Mouse (Mus musculus) retina, postnatal 1 day (tissue): ENCODE measurements around the gene Ms4a7.
"Not testable (repeated sequence)": the region's sequence is repeated elsewhere in the genome, so short reads cannot be mapped to it uniquely, and the experiment has no call there.

Experiments
- DNase-seq: peaks from one replicate; pipeline ENCODE4 v3.0.0-alpha.2; 2012

Gene Ms4a7

DNA sequence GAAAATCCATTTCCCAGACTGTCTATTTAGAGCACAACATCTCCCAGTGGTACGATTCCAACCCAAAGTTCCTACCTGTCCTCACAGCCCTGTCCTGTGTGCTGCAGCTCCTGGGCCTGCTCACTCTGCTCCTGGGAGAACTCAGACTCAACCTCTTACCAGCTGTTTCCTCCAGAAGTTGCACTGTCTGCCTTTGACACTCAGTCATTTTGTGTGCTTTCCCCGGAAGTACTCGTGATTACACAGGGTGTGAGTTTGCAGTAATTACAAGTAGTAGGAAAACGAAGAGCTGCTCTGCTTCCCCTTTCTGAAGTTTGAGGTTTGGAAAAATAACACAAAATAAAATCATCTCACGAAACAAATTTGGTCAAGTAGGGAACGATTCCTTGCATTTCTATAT is at the start of gene Ms4a7:
TSS of gene Ms4a7 (minus strand) at position 215 of the 400 bp plus-strand sequence.
- DNase-seq = no peak

- no peak for DNase-seq
Observed at GRCm38 (mm10) chr19:11376399-11376798, 40.5 kb upstream of the Ms4a7 start.

DNA sequence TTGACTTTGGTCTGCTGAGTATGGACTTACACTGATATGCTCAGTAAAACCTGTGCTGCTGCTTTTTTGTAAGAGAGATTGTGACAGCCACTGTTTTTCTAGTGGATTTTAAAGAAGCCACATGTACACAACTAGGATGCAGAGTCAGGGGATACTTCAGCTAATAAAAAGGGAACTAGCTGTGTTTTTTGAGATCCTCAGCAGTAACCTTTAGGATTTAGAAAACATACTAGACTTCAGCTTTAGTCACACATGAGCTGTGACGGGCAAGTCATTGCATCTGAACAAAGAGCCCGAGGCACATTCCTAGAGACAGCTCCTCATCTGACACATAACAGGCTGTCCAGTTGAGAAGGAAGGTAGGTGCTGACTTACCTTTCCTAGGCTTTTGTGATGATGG is 39.3 kb upstream of the Ms4a7 start, which contains the start of gene Ms4a4a:
TSS of gene Ms4a4a (plus strand) at position 251 of the 400 bp plus-strand sequence.
- DNase-seq = no peak

GRCm38 (mm10) chr19:11371181-11371580 is 35.2 kb upstream of the Ms4a7 start:
- DNase-seq = no peak

GRCm38 (mm10) chr19:11368310-11368709 is 32.4 kb upstream of the Ms4a7 start:
- DNase-seq = no peak

DNA sequence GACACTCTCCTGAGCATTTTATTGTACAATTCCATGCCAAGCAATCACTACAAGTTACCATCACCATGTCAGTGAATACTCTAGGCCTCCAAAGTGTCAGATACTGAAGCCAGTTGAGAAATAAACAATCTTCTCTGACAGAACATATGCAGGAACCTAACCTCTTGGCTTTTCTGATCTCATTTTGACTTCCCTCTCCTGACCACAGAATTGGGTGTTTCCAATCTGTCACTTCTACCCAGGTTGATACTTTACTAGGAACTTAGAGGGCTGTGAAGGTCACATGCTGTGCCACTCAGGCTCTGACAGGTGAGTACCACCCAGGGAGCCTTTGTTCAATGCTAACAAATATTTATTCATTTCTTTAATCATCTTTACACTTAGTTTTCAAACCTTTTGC is 26.1 kb upstream of the Ms4a7 start:
- no peak for DNase-seq

- peak; percentile 2 for DNase-seq
Observed at GRCm38 (mm10) chr19:11360106-11360505, 24.2 kb upstream of the Ms4a7 start.

DNA sequence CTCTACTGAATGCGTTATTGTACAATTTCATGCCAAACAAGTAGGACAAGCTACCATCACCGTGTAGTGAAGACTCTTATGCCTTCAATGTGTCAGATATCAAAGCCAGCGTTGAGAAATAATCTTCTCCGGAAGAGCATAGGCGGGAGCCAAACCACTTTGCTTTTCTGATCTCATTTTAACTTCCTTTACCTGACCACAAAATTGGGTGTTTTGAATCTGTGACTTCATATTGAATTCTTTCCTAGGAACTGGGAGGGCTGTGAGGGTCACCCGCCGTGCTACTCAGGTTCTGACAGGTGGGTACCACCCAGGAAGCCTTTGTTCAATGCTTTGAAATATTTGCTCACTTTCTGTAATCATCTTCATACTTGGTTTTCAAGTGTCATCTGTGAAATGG is 19.8 kb upstream of the Ms4a7 start:
- no peak for DNase-seq

- peak; percentile 8 for DNase-seq
Observed at GRCm38 (mm10) chr19:11351878-11352277, 15.9 kb upstream of the Ms4a7 start.

- DNase-seq = peak; percentile 17
Observed at GRCm38 (mm10) chr19:11349698-11350481, 13.9 kb upstream of the Ms4a7 start.

- no peak for DNase-seq
Observed at GRCm38 (mm10) chr19:11343992-11344391, 8.0 kb upstream of the Ms4a7 start.

- no peak for DNase-seq
Observed at GRCm38 (mm10) chr19:11343147-11343546, 7.2 kb upstream of the Ms4a7 start.

DNA sequence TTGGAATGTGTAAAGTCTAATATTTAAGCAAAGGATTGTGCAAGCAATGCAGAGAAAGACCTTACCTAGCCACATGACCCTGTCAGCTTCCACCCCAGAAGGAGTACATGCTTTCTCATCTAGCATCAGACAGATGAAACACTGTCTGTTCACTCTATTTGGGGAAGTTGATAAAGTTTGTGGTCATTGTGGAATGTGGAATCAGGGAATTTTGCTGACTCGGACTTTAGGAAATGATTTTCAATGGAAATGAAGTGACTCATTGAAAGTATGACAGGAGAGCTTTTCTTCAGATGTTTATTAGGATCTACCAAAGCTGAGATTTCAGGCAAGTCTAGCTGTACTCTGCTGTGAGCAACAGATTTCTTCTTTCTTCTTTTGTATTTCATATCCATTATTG is 14.8 kb downstream of the Ms4a7 start:
- no peak for DNase-seq

GRCm38 (mm10) chr19:11316786-11317185 is 19.2 kb downstream of the Ms4a7 start:
- DNase-seq = no peak

DNA sequence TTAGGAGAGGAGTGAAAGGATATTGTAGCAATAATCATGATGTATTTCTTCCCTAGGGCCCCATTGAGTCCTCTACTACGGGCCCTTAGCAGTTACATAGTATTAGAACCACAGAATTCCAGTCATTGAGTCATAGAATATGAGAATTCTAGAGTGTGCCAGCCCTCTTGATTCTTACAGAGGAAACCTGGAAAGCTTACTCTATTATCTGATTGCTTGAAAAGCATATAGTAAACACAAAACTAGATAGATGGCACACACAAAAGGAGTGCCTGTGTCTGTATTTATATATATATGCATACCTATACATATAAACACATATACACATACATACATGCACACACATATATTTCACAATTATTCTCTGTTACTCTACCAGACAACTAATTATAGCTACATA is 21.6 kb downstream of the Ms4a7 start, which contains the start of gene Ms4a14:
TSS of gene Ms4a14 (minus strand) at position 101 of the 400 bp plus-strand sequence.
- DNase-seq = no peak

- no peak for DNase-seq
Observed at GRCm38 (mm10) chr19:11308888-11309287, 27.1 kb downstream of the Ms4a7 start.

DNA sequence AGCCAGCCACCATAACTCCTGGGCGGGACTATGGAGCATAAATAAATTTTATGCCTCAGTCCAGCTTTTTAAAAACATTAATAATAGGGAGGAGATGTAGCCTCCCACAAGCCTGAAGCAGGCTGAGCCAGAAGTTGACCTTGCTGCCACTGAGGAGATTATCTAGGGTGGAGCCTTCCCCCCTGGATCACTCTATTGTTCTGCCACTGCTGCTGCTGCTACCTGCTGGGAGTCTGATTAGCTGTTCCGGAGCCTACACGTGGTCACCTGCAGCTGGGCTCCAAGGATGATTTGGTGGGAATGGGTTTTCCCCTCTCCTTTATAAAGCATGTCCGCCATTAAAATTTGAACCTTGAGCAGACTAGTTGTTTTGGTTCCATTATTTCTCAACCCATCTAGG is 36.4 kb downstream of the Ms4a7 start:
- not testable (repeated sequence) for DNase-seq

- DNase-seq = no peak
Observed at GRCm38 (mm10) chr19:11298939-11299338, 37.0 kb downstream of the Ms4a7 start.

GRCm38 (mm10) chr19:11293616-11294015 is 42.3 kb downstream of the Ms4a7 start:
- not testable (repeated sequence) for DNase-seq

DNA sequence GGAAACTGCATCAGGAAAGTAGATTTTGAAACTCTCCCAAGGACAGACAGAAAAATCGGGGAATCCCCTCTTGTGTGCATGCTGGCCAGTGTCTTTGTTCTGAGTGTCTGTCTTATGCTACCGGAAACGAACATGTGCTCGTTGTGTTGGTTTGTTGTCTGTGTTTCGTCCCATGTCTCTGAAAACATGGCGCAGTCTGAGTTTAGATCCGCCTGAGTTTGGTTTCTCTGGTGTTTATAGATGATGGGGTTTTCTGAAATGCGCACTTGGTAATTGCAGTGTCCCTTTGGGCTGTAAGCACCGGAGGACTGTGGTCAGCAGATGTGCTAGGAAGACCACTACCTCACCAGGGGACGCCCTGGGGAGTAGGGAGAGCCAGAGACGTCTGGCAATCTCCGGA is 43.0 kb downstream of the Ms4a7 start:
- peak; percentile 54 for DNase-seq

DNA sequence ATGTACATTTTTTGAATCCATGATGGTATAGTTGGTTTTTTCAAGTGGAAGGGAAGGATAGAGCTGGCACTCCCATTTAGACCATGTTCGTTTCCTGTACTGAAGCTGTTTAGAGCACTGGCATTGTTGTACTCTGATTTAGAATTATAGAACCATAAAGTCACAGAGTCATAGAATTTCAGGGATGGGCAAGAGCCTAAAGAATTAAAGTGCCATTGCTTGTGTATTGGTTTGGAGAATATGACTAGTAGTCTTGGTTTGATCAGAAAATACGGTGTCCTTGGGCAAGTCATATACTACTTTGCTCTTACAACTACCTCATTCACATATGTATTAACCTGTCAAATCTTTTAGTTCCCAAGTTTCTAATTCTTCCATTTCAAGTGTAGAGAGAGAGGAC is 52.2 kb downstream of the Ms4a7 start, which contains the start of gene Ms4a5:
TSS of gene Ms4a5 (minus strand) at position 101 of the 400 bp plus-strand sequence.
- no peak for DNase-seq

DNA sequence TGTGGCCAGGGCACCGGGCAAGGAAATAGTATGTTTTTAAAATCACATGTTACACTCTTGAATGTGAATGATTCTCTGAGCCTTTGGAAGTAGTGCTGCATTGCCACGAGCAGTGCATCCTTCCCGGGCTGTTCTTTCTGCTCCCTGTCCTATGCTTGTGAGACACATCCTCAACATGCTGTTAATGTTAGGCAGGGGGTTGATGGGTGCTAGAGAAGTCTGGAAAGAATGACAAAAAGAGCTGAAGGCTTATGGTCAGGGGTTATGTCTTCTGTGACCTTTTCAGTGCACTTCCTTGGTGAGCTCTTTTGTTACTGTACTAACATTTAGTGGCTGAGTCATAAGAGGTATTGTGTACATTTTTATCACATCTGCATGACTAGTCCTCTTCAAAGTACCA is 55.7 kb downstream of the Ms4a7 start:
- no peak for DNase-seq

DNA sequence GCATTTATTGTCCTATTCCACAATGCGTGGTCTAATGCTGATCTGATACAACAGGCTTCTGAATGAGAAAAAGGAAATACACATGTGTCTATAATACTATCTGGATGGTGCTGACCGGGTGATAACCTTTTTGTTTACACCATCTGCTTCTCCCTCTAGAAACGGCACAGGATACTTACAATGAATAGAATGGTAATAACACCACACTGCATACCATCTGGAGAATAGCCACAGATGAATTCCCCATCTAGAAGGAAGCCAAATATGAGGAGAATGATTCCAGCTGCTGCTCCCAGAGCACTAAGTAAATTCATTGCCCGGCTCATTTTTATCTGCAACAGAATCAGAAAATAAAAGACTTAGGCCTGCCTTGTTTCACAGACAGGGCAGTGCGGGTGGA is 59.5 kb downstream of the Ms4a7 start:
- DNase-seq = no peak
